Mouse (Mus musculus) bone marrow, adult 2 months (tissue): ENCODE measurements around the gene Setd6.

Experiments used
- CTCF ChIP-seq: fragments of 200-500 bp; IDR thresholded peaks from 2 replicates; pipeline ENCODE4 v1.5.1; 2011; ENCODE audit warnings: low read length, control low read depth; ENCODE audit not compliant: control insufficient read depth, insufficient read depth
- POLR2A ChIP-seq: fragments of 200-500 bp; IDR thresholded peaks from 2 replicates; pipeline ENCODE4 v1.6.1; 2011; ENCODE audit warnings: low read depth, mild to moderate bottlenecking, control low read depth, low read length, borderline replicate concordance; ENCODE audit not compliant: control insufficient read depth

- TF ChIP-seq POLR2A (no peak), CTCF (no peak)
These were observed 21.1 kb upstream of the Setd6 start for GRCm38 (mm10) chr8:95694631-95695030.
